Mouse (Mus musculus): ENCODE measurements at regions not wholly inside any gene's neighbourhood (a gene's known extent, or its start where the extent isn't known, plus 50 kb on each side); places are given as distances from the start of the nearest gene placed in this dataset.
"Not testable (repeated sequence)": the region's sequence is repeated elsewhere in the genome, so short reads cannot be mapped to it uniquely, and the experiment has no call there.

DNA sequence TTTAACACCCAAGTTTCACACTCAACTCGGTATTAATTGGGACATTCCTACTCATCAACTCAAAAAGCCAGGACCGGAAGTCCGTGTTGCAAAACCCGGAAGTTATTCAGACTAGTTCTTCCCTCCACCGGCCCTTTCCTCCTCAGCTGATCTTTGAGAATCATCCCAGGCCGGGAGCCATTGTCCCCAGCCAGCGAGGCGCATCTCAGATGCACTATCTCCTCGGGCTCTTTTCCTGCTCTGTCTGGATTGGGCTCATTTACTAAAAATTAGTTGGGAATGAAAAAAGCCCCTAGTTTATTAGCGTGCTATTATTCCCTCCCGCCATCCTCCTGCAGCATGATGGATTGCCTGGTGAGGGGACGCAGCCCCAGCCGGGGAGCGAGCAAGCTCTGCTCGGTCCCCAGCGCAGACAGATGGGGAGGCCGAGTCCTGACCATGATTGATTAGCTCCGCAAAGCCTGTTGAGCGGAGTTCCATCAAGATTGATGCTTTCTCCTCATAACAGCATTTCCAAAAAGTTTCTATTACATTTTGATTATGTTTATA lies 93.5 kb upstream of the Top1 start:
- WGBS: 81% methylated on average over 19 of the region's 19 CpGs
- Histone ChIP-seq H3K4me1 (no peaks in the 10 kb centered on the region), H3K36me3 (ENCODE audit: poor library complexity, severe bottlenecking) (no peaks in the 10 kb centered on the region), H3K27ac (no peak overlapping the region), H3K4me3 (no peak overlapping the region), H3K27me3 (no peaks in the 10 kb centered on the region), H3K9me3 (replicated peaks) (no peaks in the 10 kb centered on the region), H3K9ac (no peak overlapping the region), H3K4me2 (no peak overlapping the region)
- ATAC-seq: no peak

DNA sequence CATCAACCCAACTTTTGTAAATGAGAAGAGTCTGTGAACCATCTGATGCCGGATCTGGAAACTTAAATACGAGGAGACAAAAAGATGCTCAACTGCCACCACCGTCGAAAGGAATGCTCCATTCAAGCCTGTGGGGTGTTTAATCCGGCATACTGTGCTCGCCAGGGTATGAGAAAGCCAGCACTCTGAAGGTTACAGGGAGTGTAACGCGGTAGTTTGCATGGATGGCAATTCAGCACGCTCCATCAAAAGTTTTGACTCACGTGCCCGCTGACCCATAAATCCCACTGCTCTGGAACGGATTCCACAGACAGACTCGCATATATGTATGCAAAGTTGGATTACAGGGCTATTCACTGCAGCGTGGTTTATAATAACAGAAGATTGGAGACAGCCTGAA lies 84.0 kb upstream of the Top1 start:
- 35% methylated on average over 14 of the region's 14 CpGs for WGBS
- Histone ChIP-seq H3K4me2 (no peak overlapping the region), H3K9me3 (replicated peaks) (0 out of 2 replicates have a peak, but pooled peaks cover 2% of the 10 kb centered on the region), H3K4me1 (peaks cover 4% of the 10 kb centered on the region; the same call in 1 of the 2 replicates), H3K36me3 (ENCODE audit: poor library complexity, severe bottlenecking) (no peaks in the 10 kb centered on the region), H3K27me3 (no peaks in the 10 kb centered on the region), H3K4me3 (no peak overlapping the region), H3K9ac (no peak overlapping the region), H3K27ac (no peak overlapping the region)
- no peak for ATAC-seq

DNA sequence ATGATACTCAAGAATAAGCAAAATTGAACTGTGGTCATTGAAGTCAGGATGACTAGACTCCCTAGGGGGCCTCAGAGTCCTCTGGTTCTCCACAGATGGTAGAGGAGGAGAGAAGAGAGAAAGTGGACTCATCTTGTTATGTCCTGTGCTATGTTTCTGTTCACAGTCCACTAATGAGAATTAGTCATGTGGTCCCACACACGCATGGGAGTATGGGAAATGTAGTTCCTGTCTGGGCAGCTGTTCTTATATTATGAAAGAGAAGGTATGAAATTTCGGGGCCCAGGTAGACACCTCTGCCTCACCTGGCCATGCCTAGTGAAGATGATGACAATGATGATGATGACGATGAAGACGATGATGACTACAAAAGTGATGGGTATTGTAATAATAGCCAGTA lies 77.9 kb upstream of the Top1 start:
- Histone ChIP-seq H3K4me2 (no peak overlapping the region), H3K4me1 (no peaks in the 10 kb centered on the region), H3K36me3 (ENCODE audit: poor library complexity, severe bottlenecking) (no peaks in the 10 kb centered on the region), H3K27me3 (no peaks in the 10 kb centered on the region), H3K4me3 (no peak overlapping the region), H3K9me3 (replicated peaks) (peaks cover 2% of the 10 kb centered on the region; the same call in 1 of the 2 replicates), H3K27ac (no peak overlapping the region), H3K9ac (no peak overlapping the region)
- ATAC-seq: no peak
- WGBS: 90% methylated on average over 4 of the region's 4 CpGs

DNA sequence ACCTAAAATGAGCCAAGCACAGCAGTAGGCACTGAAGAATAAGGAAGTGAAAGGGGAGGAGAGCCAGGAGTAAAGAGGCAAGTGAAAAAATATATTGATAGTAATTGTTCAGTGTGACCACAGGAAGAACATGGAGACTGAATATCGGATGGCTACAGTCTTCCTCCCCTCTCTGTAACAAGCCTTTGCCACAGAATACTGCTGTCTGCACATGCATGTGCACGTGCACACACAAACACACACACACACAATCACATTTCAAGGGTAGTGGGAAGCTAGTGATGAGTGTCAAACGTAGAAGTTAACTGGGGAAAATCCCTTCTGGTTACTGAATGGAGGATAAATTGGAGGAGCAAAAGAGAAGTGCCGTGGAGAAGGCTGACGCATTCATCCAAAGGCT lies 76.2 kb upstream of the Top1 start:
- Histone ChIP-seq H3K9ac (no peak overlapping the region), H3K4me3 (no peak overlapping the region), H3K36me3 (ENCODE audit: poor library complexity, severe bottlenecking) (no peaks in the 10 kb centered on the region), H3K4me2 (no peak overlapping the region), H3K4me1 (no peaks in the 10 kb centered on the region), H3K27me3 (no peaks in the 10 kb centered on the region), H3K27ac (no peak overlapping the region), H3K9me3 (replicated peaks) (peaks cover 2% of the 10 kb centered on the region; the same call in 1 of the 2 replicates)
- ATAC-seq: no peak
- WGBS: 81% methylated on average over 5 of the region's 5 CpGs

DNA sequence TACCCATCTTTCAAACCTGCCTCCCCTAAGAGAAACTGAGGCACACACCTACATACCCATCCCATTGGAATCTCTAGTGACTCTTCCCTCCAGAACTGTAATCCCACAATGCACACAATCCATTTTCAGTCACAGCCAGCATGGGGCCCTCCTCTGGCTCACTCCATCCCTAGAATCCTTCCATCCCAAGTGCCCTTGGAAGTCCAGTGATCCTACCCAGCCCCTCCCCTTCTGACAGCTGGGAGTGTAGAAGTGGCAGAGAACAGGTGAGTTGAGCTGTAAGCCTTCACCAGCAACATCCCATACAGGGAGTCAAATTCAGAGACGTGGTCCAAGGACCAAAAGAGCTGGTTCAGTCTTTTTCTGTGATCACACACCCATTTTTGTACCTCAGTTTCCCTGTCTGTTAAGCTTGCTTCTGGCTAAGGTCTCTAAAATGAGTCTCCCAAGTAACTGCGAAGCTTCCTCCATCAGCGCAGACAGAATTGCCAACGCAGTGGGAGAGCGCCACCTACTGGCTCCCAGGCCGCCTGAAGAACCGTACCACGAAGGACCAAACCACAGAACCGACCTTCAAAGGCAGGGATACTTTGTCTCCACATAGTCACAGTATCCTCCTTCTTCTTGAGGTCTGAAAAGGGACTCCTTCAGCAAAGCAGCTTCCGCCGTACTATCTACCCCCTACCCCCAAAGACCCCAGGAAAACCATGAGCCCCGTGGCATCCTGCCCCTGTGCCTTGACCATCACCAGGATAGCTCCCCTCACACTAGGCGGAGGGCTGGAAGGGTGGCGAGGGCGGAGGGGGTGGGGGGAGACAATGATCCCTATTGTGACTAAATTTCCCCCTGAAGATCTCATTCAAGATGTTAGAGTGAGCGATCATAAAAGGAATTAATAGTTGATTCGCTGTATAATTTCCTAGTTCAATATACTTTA lies 67.0 kb upstream of the Top1 start:
- H3K9ac ChIP-seq: no peak overlapping the region
- no peaks in the 10 kb centered on the region for H3K9me3 ChIP-seq (replicated peaks)
- WGBS: 5% methylated on average over 17 of the region's 17 CpGs
- ATAC-seq: peak; percentile 79
- no peaks in the 10 kb centered on the region for H3K36me3 ChIP-seq (ENCODE audit: poor library complexity, severe bottlenecking)
- no peak overlapping the region for H3K27ac ChIP-seq
- peaks cover 22% of the 10 kb centered on the region for H3K4me1 ChIP-seq
- H3K4me3 ChIP-seq: no peak overlapping the region
- peaks cover 36% of the 10 kb centered on the region for H3K27me3 ChIP-seq
- H3K4me2 ChIP-seq: peak overlapping the region; percentile 49

DNA sequence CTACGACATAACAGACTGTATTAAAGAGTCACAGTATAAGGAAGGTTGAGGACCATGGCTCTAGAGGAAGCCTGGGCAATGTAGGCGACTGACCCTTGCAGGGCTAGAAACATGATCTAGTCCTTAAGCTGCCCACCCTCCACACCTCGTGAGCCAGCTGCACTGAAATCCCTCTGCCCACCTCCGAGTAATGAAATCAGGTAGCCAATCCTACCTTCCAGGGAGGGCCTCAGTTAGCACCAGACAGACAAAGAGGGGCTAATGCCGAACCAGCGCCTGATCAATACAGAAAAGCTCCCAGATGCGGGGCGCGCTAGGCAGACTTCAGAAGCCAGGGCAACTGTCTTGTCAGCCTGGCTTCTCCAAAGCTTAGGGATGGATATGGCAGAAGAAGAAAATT lies 65.4 kb upstream of the Top1 start:
- Histone ChIP-seq H3K27me3 (peaks cover 36% of the 10 kb centered on the region), H3K4me1 (peaks cover 32% of the 10 kb centered on the region), H3K27ac (no peak overlapping the region), H3K9me3 (replicated peaks) (no peaks in the 10 kb centered on the region), H3K9ac (no peak overlapping the region), H3K4me2 (no peak overlapping the region), H3K4me3 (no peak overlapping the region), H3K36me3 (ENCODE audit: poor library complexity, severe bottlenecking) (no peaks in the 10 kb centered on the region)
- ATAC-seq: no peak
- 26% methylated on average over 9 of the region's 9 CpGs for WGBS

DNA sequence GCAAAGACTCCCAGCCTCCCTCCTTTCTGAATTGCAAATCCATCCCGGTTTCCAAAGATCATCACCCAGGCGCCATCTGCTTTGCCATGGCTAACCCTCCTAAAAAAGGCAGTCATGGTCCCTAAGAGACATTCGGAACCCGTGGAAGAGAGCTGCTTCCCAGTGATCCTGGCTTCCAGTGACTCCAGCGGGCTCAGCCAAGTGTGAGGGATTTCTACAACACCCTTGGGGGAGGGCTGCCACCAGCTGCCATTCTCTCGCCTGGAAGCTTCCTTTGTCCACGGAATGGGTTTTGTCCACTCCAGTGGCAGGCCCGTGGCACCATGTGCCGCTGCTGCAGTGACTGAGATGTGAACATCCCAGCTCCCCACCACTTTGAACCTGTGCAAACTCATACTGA lies 64.7 kb upstream of the Top1 start:
- Histone ChIP-seq H3K9me3 (replicated peaks) (no peaks in the 10 kb centered on the region), H3K36me3 (ENCODE audit: poor library complexity, severe bottlenecking) (no peaks in the 10 kb centered on the region), H3K27me3 (peaks cover 36% of the 10 kb centered on the region), H3K4me3 (no peak overlapping the region), H3K27ac (no peak overlapping the region), H3K4me1 (peaks cover 32% of the 10 kb centered on the region), H3K4me2 (peak overlapping the region; percentile 39), H3K9ac (no peak overlapping the region)
- ATAC-seq: peak; percentile 69
- WGBS: 2% methylated on average over 9 of the region's 9 CpGs

DNA sequence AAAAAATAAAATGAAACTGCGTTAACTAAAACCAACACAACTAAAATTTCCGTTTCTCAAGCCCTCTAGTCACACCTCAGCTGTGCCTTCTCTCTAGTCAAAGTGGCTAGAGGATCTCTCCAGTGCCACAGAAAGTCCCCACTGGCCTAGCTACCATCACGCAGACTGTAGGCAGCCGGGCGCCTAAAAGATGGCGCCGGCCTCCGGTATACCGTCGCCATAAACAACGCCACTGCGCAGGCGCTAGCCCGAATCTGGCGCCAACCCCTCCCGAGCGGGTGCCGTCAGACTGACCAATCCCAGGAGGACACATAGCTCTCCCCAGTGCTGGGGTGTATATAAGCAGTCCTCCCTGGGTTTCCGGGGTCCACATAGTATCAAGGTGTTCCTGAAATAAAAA lies 62.7 kb upstream of the Top1 start:
- H3K4me2 ChIP-seq; H3K36me3 ChIP-seq (ENCODE audit: poor library complexity, severe bottlenecking); H3K9me3 ChIP-seq (replicated peaks); ATAC-seq; H3K4me3 ChIP-seq; H3K9ac ChIP-seq; H3K27ac ChIP-seq: not testable (repeated sequence)
- H3K27me3 ChIP-seq: peaks cover 33% of the 10 kb centered on the region
- H3K4me1 ChIP-seq: peaks cover 32% of the 10 kb centered on the region
- 96% methylated on average over 19 of the region's 19 CpGs for WGBS

DNA sequence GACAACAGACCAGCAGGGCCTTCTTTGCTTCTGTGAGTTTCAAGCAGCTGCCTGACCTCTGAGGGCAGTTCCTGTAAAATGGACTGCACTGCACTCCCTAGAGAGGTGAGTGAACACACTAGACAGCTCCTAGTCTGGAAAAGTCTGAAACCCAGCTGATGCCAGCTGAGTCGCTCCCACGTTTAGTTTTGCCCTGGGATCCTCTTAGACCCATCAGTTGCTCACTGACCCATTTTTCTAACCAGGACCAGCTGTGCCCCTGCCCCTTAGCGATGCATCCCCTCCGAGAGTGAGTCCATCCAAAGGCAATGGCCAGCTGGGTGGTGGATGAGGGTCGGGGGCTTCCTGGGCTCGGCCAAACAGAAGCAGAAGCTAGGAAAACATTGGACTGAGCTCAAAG lies 62.2 kb upstream of the Top1 start:
- ATAC-seq: no peak
- Histone ChIP-seq H3K36me3 (ENCODE audit: poor library complexity, severe bottlenecking) (no peaks in the 10 kb centered on the region), H3K27me3 (peaks cover 28% of the 10 kb centered on the region), H3K27ac (no peak overlapping the region), H3K9me3 (replicated peaks) (0 out of 2 replicates have a peak, but pooled peaks cover 4% of the 10 kb centered on the region), H3K4me1 (peaks cover 29% of the 10 kb centered on the region), H3K4me2 (no peak overlapping the region), H3K4me3 (no peak overlapping the region), H3K9ac (no peak overlapping the region)
- WGBS: 71% methylated on average over 6 of the region's 6 CpGs

DNA sequence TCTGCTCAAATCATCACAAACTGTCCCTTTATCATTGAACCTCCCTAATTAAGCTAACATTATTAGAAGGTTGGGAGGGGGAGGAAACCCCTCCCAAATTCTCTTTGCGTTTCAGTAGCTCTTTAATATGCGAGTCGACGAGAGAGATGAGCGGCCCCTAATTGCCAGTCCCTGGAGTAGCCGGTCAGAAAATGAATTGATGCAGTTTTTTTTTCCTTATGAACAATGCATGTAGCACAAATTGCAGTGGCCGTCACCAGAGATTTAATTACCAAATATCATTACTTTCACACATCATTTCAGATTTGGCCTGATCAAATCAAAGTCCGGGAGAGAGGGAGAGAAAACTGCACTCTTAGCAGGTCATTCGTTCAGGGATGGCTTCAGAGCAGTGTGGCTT lies 61.1 kb upstream of the Top1 start:
- H3K27me3 ChIP-seq: peaks cover 19% of the 10 kb centered on the region
- no peak for ATAC-seq
- WGBS: 8% methylated on average over 9 of the region's 9 CpGs

DNA sequence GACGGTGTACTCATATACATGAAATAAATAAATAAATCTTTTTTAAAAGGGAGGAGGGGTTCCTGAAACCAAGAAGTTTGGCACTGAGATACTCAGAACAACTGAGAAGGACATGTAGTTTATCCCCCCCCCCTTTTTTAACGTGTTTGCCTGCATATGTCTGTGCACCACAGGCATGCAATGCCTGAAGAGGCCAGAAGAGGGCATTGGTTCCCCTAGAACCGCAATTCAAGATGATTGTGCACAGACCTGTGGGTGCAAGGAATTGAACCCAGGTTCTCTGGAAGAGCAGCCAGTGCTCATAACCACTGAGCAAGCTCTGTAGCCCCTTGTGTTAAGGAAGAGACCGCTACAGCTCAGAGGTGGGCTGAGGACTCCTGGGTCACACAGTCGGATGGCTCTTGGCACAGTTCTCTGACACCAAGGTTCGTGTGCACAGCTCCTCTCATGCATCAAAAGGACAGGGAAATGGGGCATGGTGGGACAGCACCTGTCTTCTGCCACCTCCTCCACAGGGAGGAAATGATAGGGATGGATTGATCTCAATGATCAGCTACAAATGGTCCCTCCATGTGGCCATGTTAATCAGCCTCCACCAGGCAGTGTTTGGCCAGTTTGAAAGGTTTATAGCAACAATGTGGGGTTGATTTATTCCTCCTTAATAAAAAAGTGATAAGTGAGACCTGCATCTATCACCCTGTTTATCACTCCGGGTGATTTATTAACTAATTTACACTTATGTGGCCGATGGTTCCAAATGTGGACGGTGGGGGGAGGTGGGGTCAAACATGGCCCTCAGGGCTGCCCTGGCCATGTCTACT lies 58.5 kb upstream of the Top1 start:
- Histone ChIP-seq H3K9me3 (replicated peaks) (0 out of 2 replicates have a peak, but pooled peaks cover 4% of the 10 kb centered on the region), H3K4me2 (no peak overlapping the region), H3K36me3 (ENCODE audit: poor library complexity, severe bottlenecking) (no peaks in the 10 kb centered on the region), H3K4me3 (no peak overlapping the region), H3K4me1 (peaks cover 27% of the 10 kb centered on the region), H3K27ac (no peak overlapping the region), H3K9ac (no peak overlapping the region), H3K27me3 (peaks cover 11% of the 10 kb centered on the region)
- ATAC-seq: no peak
- WGBS: 88% methylated on average over 9 of the region's 9 CpGs

More for the DNA sequence above, 61.1 kb upstream of the Top1 start:
- Histone ChIP-seq H3K4me3 (no peak overlapping the region), H3K9me3 (replicated peaks) (0 out of 2 replicates have a peak, but pooled peaks cover 4% of the 10 kb centered on the region), H3K36me3 (ENCODE audit: poor library complexity, severe bottlenecking) (no peaks in the 10 kb centered on the region), H3K27ac (no peak overlapping the region), H3K4me2 (peak overlapping the region; percentile 16; the same call in 1 of the 2 replicates), H3K4me1 (peaks cover 24% of the 10 kb centered on the region), H3K9ac (0 out of 2 replicates have a peak overlapping the region, but pooled peaks have one; percentile 1)

DNA sequence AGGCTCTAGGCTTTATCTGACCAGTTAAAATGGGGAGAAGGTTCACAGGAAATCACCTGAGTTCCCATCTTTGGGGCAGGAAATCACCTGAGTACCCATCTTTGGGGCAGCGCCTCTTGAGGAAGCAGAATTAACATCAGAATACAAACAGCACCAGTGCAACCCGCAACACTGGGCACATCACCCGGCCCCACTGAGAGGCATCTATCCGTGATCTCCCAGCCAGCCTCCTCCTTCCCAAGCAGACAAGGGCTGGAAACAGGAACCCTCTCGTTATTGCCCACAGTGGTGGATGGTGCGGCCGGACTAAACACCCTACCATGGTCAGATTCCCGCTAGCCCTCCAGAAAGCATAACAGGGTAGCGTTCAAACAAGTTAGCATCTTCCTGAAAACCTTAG lies 57.3 kb upstream of the Top1 start:
- Histone ChIP-seq H3K27me3 (peaks cover 12% of the 10 kb centered on the region), H3K4me2 (no peak overlapping the region), H3K9me3 (replicated peaks) (0 out of 2 replicates have a peak, but pooled peaks cover 4% of the 10 kb centered on the region), H3K9ac (no peak overlapping the region), H3K4me3 (no peak overlapping the region), H3K36me3 (ENCODE audit: poor library complexity, severe bottlenecking) (no peaks in the 10 kb centered on the region), H3K4me1 (peaks cover 27% of the 10 kb centered on the region), H3K27ac (no peak overlapping the region)
- ATAC-seq: no peak
- WGBS: 84% methylated on average over 9 of the region's 9 CpGs
